Mouse (Mus musculus) effector memory CD4-positive, alpha-beta T cell, adult 7 months (primary cell): ENCODE data around the gene H2-Oa. TPM values are rescaled to one million over a fixed set of nuclear protein-coding genes. Genes with fewer than 3 reads are reported as not detected.

Source experiments
- polyA plus RNA-seq: library from polyadenylated mRNA; unstranded; fragments of 100-300 nt; shearing (Covaris generic); gene quantifications from one replicate; pipeline ENCODE4 v1.2.1, GENCODE M21; 2017

Gene H2-Oa
- polyA plus RNA-seq: 1.2 TPM

GRCm38 (mm10) chr17:34092197-34092875 lies at the start of gene H2-Oa:
TSS of gene H2-Oa (plus strand) at chr17:34092340.

DNA sequence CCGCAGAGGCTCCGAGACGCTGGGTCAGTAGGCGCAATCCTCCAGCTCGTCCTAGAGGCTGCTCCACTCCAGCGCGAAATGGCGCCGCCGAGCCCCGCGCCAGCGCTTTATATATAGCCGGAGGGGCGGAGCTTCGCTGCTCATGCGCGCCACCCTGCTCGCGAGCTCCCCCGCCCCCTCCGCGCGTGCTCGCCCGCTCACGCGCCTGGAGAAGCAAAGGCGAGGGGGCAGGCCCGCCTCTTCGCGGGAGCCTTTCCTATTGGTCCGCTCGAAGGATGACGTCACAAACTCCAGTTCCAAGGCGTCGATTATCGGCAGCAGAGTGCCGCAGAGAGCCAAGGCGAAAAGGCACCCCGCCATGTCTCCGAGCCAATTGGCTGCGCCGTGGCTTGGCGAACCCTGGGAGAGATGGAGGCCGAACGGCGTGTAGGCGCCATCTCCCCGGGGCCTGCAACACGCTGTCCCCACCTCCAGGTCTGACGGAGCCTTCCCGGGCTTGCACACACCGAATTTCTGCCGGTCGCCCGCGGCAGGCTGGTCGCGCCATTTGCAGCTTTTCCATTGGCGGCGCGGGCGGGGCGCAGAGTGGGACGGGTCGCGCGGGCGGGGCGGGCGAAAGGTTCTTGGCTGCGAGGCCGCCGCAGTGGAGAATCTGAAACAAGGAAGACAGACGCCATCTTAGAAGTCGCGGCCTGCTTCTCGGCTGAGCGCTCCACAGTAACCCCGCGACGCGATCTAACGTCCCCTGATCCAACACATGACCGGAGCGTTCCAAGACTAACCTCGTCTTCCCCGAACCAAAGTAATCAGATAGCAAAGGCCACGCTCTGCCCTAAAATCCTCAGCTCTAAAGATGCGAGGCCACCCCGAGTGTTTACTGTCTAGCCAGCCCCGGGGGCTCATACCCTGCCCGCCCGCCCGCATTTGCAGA lies 27.4 kb downstream of the H2-Oa start, which contains the start of gene H2-DMa:
H2-DMa (plus strand) TSS at position 293 of the 931 bp plus-strand sequence.

GRCm38 (mm10) chr17:34122188-34122984 lies 30.2 kb downstream of the H2-Oa start, which contains the start of gene Brd2:
TSS of gene Brd2 (minus strand) at chr17:34122634.

GRCm38 (mm10) chr17:34143033-34143432 lies 50.9 kb downstream of the H2-Oa start, which contains the start of gene H2-DMb2:
TSS of gene H2-DMb2 (plus strand) at chr17:34143307.

Other genes starting within 250 kb of the H2-Oa start
- gene Cd320, start 249.2 kb upstream of the H2-Oa start, polyA plus RNA-seq: 15.4 TPM
- gene Gm7029, start 218.5 kb upstream of the H2-Oa start, polyA plus RNA-seq: not detected
- gene Kifc1, start 201.7 kb upstream of the H2-Oa start, polyA plus RNA-seq: not detected
- 1.1 TPM for gene Platr17, start 187.2 kb upstream of the H2-Oa start, polyA plus RNA-seq
- 50.2 TPM for gene Daxx, start 182.9 kb upstream of the H2-Oa start, polyA plus RNA-seq
- gene Tapbp, start 176.4 kb upstream of the H2-Oa start, polyA plus RNA-seq: 361 TPM
- gene Zbtb22, start 176.4 kb upstream of the H2-Oa start, polyA plus RNA-seq: 17.3 TPM
- gene Rgl2, start 162.8 kb upstream of the H2-Oa start, polyA plus RNA-seq: 79.3 TPM
- gene Pfdn6, start 152.0 kb upstream of the H2-Oa start, polyA plus RNA-seq: 83.9 TPM
- 39.0 TPM for gene Wdr46, start 151.7 kb upstream of the H2-Oa start, polyA plus RNA-seq
- gene B3galt4, start 140.9 kb upstream of the H2-Oa start, polyA plus RNA-seq: 8.6 TPM
- gene Vps52, start 136.5 kb upstream of the H2-Oa start, polyA plus RNA-seq: 38.1 TPM
- 2,394 TPM for gene Rps18, start 136.3 kb upstream of the H2-Oa start, polyA plus RNA-seq
- gene H2-K1, start 92.0 kb upstream of the H2-Oa start, polyA plus RNA-seq: 13,530 TPM
- gene Ring1, start 67.7 kb upstream of the H2-Oa start, polyA plus RNA-seq: 26.1 TPM
- 225 TPM for gene H2-Ke6, start 64.3 kb upstream of the H2-Oa start, polyA plus RNA-seq
- 137 TPM for gene Slc39a7, start 60.7 kb upstream of the H2-Oa start, polyA plus RNA-seq
- gene Rxrb, start 60.5 kb upstream of the H2-Oa start, polyA plus RNA-seq: 78.8 TPM
- 0.27 TPM for gene Col11a2, start 52.9 kb upstream of the H2-Oa start, polyA plus RNA-seq
- 12.1 TPM for gene H2-DMa, start 27.2 kb downstream of the H2-Oa start, polyA plus RNA-seq
- 260 TPM for gene Brd2, start 30.3 kb downstream of the H2-Oa start, polyA plus RNA-seq
- gene H2-DMb2, start 51.0 kb downstream of the H2-Oa start, polyA plus RNA-seq: 0.28 TPM
- gene H2-DMb1, start 60.7 kb downstream of the H2-Oa start, polyA plus RNA-seq: 1.0 TPM
- gene Tap1, start 95.2 kb downstream of the H2-Oa start, polyA plus RNA-seq: 207 TPM
- gene Psmb9, start 95.4 kb downstream of the H2-Oa start, polyA plus RNA-seq: 283 TPM
- 746 TPM for gene Psmb8, start 105.4 kb downstream of the H2-Oa start, polyA plus RNA-seq
- 259 TPM for gene Tap2, start 111.2 kb downstream of the H2-Oa start, polyA plus RNA-seq
- gene H2-Ob, start 146.6 kb downstream of the H2-Oa start, polyA plus RNA-seq: 20.6 TPM
- gene H2-Ab1, start 165.3 kb downstream of the H2-Oa start, polyA plus RNA-seq: 0.38 TPM
- gene H2-Aa, start 195.5 kb downstream of the H2-Oa start, polyA plus RNA-seq: 0.44 TPM
- 0.48 TPM for gene H2-Eb1, start 213.5 kb downstream of the H2-Oa start, polyA plus RNA-seq
- gene H2-Eb2, start 233.3 kb downstream of the H2-Oa start, polyA plus RNA-seq: not detected